Mouse (Mus musculus) lung, postnatal 0 days (tissue): ENCODE data around the gene Evl.
A peak's percentile ranks its signal among the peaks of the same experiment; 100 is the strongest.

Experiments
- CTCF ChIP-seq: IDR thresholded peaks from 2 replicates; pipeline ENCODE4 v1.5.1; 2016; ENCODE audit warnings: antibody characterized with exemption, mild to moderate bottlenecking
- EP300 ChIP-seq: IDR thresholded peaks from 2 replicates; pipeline ENCODE4 v1.6.1; 2016; ENCODE audit warnings: antibody characterized with exemption, mild to moderate bottlenecking, control low read depth

GRCm38 (mm10) chr12:108702185-108702584 is 147.7 kb downstream of the Evl start, which contains the start of gene Degs2:
- peak; percentile 47 for TF ChIP-seq CTCF
- no peak for TF ChIP-seq EP300
